Mouse (Mus musculus): ENCODE measurements at regions not wholly inside any gene's neighbourhood (a gene's known extent, or its start where the extent isn't known, plus 50 kb on each side); places are given as distances from the start of the nearest gene placed in this dataset.
A peak's percentile ranks its signal among the peaks of the same experiment; 100 is the strongest.

DNA sequence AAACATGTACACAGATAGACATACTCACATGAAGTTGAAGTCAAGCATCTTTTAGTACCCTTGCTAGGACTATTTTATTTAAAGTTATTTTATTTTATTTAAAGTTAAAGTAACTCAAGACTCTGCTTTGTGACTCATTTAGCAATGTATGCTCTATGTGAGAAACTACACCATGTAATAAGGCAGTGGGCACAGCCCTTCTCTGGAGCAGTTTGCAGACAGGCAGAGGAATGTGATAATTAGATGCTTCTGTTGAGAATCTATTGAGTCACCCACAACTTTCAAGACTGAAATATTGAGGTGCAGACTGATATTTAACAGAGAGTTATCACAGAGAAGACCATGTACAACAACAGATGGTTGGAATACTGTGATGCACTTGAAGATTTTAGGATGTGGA lies 825.2 kb upstream of the Cntn5 start:
- Histone ChIP-seq H3K4me1 (ENCODE audit: control insufficient read depth, insufficient read depth, low read length) (no peaks in the 10 kb centered on the region), H3K4me3 (ENCODE audit: low read depth, low read length) (no peak overlapping the region), H3K4me2 (ENCODE audit: low read length) (no peak overlapping the region), H3K27me3 (ENCODE audit: control insufficient read depth, insufficient read depth, low read depth, low read length) (no peaks in the 10 kb centered on the region), H3K9ac (ENCODE audit: low read depth, low read length) (no peak overlapping the region), H3K36me3 (ENCODE audit: control insufficient read depth, insufficient read depth, low read length) (no peaks in the 10 kb centered on the region), H3K9me3 (replicated peaks; ENCODE audit: control insufficient read depth, low read length, poor library complexity, severe bottlenecking) (no peaks in the 10 kb centered on the region), H3K27ac (ENCODE audit: low read length) (no peak overlapping the region)
- ATAC-seq = no peak

DNA sequence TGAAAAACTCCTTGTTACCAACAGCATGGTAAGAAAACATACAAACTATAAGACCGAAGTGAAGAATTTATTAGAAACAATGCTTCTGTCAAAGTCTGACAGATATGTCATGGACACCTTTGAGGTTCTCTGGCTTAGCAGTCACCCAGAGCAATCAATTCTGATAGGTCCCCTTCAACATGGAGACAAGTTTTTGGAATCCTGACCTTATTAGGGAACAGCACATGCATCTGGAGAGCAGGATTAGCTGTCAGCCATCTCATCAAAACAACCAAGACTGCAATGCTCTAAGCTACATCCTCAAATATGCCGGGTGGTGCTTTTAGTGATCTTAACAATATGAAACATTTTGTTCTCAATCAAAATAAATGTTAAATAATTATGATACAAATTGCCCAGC lies 817.2 kb upstream of the Cntn5 start:
- H3K4me3 ChIP-seq (ENCODE audit: low read depth, low read length) = no peak overlapping the region
- H3K27ac ChIP-seq (ENCODE audit: low read length) = no peak overlapping the region
- no peaks in the 10 kb centered on the region for H3K27me3 ChIP-seq (ENCODE audit: control insufficient read depth, insufficient read depth, low read depth, low read length)
- no peak overlapping the region for H3K9ac ChIP-seq (ENCODE audit: low read depth, low read length)
- peak; percentile 68 for ATAC-seq
- no peak overlapping the region for H3K4me2 ChIP-seq (ENCODE audit: low read length)
- H3K4me1 ChIP-seq (ENCODE audit: control insufficient read depth, insufficient read depth, low read length) = no peaks in the 10 kb centered on the region
- 76% methylated on average over 2 of the region's 2 CpGs for WGBS
- no peaks in the 10 kb centered on the region for H3K9me3 ChIP-seq (replicated peaks; ENCODE audit: control insufficient read depth, low read length, poor library complexity, severe bottlenecking)
- no peaks in the 10 kb centered on the region for H3K36me3 ChIP-seq (ENCODE audit: control insufficient read depth, insufficient read depth, low read length)

DNA sequence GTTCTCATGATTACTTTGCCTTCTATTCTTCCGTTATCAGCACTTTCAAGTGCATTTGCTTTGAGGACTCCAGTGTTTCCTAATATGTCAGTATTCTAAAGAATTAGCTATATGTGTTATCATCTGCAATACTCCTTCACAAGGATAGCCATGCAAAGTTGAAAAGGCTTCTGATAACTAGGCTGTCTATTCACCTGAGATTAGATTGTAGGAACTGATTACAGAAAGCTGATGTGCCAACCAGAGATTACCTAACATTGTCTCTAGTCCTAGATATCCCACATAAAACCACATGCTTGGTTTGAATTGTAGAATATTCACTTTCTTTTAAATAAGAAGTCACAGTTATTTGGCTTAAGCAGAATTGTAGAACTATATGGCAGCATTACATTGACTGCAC lies 800.1 kb upstream of the Cntn5 start:
- Histone ChIP-seq H3K9me3 (replicated peaks; ENCODE audit: control insufficient read depth, low read length, poor library complexity, severe bottlenecking) (no peaks in the 10 kb centered on the region), H3K4me3 (ENCODE audit: low read depth, low read length) (no peak overlapping the region), H3K4me1 (ENCODE audit: control insufficient read depth, insufficient read depth, low read length) (no peaks in the 10 kb centered on the region), H3K27ac (ENCODE audit: low read length) (no peak overlapping the region), H3K36me3 (ENCODE audit: control insufficient read depth, insufficient read depth, low read length) (no peaks in the 10 kb centered on the region), H3K4me2 (ENCODE audit: low read length) (no peak overlapping the region), H3K9ac (ENCODE audit: low read depth, low read length) (no peak overlapping the region), H3K27me3 (ENCODE audit: control insufficient read depth, insufficient read depth, low read depth, low read length) (no peaks in the 10 kb centered on the region)
- WGBS = 84% methylated on average over 1 of the region's 1 CpGs
- ATAC-seq = no peak

DNA sequence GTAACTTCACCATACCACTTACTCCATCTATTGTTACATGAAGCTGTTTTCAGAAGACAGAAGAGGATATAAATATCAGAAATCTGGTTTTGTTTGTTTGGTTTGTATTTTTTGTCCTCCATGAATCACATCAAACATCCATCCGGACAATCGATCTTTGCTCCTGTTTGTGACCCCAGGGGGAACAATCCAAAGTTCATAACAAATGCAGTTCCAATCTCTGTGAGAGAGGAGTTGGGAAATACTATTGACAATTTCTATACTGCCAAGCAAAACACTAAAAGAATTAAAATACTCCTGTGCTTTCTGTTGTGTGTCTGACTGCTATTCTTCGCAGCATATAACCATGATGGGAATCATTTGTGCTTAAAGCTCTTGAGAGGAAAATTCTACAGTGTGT lies 798.6 kb upstream of the Cntn5 start:
- no peak overlapping the region for H3K4me3 ChIP-seq (ENCODE audit: low read depth, low read length)
- H3K36me3 ChIP-seq (ENCODE audit: control insufficient read depth, insufficient read depth, low read length) = no peaks in the 10 kb centered on the region
- ATAC-seq = no peak
- no peaks in the 10 kb centered on the region for H3K27me3 ChIP-seq (ENCODE audit: control insufficient read depth, insufficient read depth, low read depth, low read length)
- H3K27ac ChIP-seq (ENCODE audit: low read length) = no peak overlapping the region
- H3K4me1 ChIP-seq (ENCODE audit: control insufficient read depth, insufficient read depth, low read length) = no peaks in the 10 kb centered on the region
- WGBS = 79% methylated on average over 3 of the region's 3 CpGs
- no peak overlapping the region for H3K9ac ChIP-seq (ENCODE audit: low read depth, low read length)
- H3K9me3 ChIP-seq (replicated peaks; ENCODE audit: control insufficient read depth, low read length, poor library complexity, severe bottlenecking) = no peaks in the 10 kb centered on the region
- H3K4me2 ChIP-seq (ENCODE audit: low read length) = no peak overlapping the region

DNA sequence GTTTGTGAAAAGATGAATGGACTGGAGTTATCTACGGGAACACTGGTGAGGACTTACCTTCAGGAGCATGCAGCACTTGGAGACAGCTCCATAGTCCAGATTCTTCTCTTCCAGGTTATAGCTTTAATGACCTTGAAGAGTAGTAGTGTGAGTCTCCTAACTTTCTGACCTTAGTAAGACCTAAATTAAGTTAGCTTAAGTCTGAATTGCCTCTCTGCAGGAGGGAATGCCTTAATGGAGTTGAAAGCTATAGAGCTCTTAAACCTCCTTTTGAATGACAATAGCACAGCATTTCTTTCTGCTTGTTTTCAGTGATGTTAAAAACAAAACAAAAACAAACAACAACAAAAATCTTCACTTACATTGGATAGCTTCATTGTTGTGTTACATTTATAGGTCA lies 788.9 kb upstream of the Cntn5 start:
- WGBS = 85% methylated on average over 1 of the region's 1 CpGs
- H3K9ac ChIP-seq (ENCODE audit: low read depth, low read length) = no peak overlapping the region
- H3K4me2 ChIP-seq (ENCODE audit: low read length) = no peak overlapping the region
- H3K4me1 ChIP-seq (ENCODE audit: control insufficient read depth, insufficient read depth, low read length) = no peaks in the 10 kb centered on the region
- no peaks in the 10 kb centered on the region for H3K36me3 ChIP-seq (ENCODE audit: control insufficient read depth, insufficient read depth, low read length)
- no peaks in the 10 kb centered on the region for H3K27me3 ChIP-seq (ENCODE audit: control insufficient read depth, insufficient read depth, low read depth, low read length)
- H3K27ac ChIP-seq (ENCODE audit: low read length) = no peak overlapping the region
- H3K9me3 ChIP-seq (replicated peaks; ENCODE audit: control insufficient read depth, low read length, poor library complexity, severe bottlenecking) = no peaks in the 10 kb centered on the region
- no peak overlapping the region for H3K4me3 ChIP-seq (ENCODE audit: low read depth, low read length)
- no peak for ATAC-seq

DNA sequence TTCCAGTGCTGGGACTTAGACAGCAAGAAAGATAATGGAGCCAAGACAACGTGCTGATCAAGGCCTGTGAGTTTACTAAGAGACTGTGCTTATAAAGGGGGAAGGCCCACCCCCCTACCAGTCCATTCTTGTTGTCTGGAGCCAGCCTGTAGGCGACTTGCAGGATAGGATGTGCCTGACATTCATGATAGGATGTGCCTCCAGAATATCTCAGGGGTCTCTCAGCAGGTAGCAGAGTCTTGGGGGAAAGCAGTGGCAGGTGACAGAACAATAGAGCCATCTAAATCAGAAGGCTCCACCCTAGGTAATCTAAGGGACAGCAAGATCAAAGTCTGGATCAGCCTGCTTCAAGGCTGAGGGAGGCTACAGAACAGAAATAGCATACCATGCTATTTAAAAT lies 782.5 kb upstream of the Cntn5 start:
- no peaks in the 10 kb centered on the region for H3K27me3 ChIP-seq (ENCODE audit: control insufficient read depth, insufficient read depth, low read depth, low read length)
- no peak overlapping the region for H3K9ac ChIP-seq (ENCODE audit: low read depth, low read length)
- H3K36me3 ChIP-seq (ENCODE audit: control insufficient read depth, insufficient read depth, low read length) = no peaks in the 10 kb centered on the region
- WGBS = 14% methylated on average over 2 of the region's 2 CpGs
- no peak overlapping the region for H3K4me3 ChIP-seq (ENCODE audit: low read depth, low read length)
- no peak overlapping the region for H3K4me2 ChIP-seq (ENCODE audit: low read length)
- H3K27ac ChIP-seq (ENCODE audit: low read length) = no peak overlapping the region
- H3K4me1 ChIP-seq (ENCODE audit: control insufficient read depth, insufficient read depth, low read length) = no peaks in the 10 kb centered on the region
- H3K9me3 ChIP-seq (replicated peaks; ENCODE audit: control insufficient read depth, low read length, poor library complexity, severe bottlenecking) = no peaks in the 10 kb centered on the region
- ATAC-seq = no peak

DNA sequence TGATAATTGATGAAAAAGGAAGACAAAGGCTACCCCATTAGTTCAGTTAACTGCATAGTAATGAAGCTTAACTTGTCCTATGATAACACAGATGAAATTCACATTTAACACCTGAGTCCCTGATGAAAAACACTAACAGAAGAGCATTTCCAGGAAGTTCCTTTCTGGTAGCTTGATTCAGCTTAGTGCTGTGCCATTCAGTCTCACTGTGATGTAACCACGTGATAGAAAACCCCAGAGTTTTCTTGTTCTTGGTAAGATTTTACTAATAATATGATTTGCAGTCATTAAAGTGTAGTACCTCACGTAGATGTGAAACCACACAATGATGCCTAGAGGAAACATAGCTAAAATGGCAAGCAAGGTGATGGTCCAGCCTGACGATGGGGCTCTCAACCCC lies 767.4 kb upstream of the Cntn5 start:
- Histone ChIP-seq H3K27ac (ENCODE audit: low read length) (no peak overlapping the region), H3K4me2 (ENCODE audit: low read length) (no peak overlapping the region), H3K27me3 (ENCODE audit: control insufficient read depth, insufficient read depth, low read depth, low read length) (no peaks in the 10 kb centered on the region), H3K36me3 (ENCODE audit: control insufficient read depth, insufficient read depth, low read length) (no peaks in the 10 kb centered on the region), H3K9ac (ENCODE audit: low read depth, low read length) (no peak overlapping the region), H3K4me1 (ENCODE audit: control insufficient read depth, insufficient read depth, low read length) (no peaks in the 10 kb centered on the region), H3K9me3 (replicated peaks; ENCODE audit: control insufficient read depth, low read length, poor library complexity, severe bottlenecking) (no peaks in the 10 kb centered on the region), H3K4me3 (ENCODE audit: low read depth, low read length) (no peak overlapping the region)
- no peak for ATAC-seq
- 81% methylated on average over 3 of the region's 3 CpGs for WGBS

DNA sequence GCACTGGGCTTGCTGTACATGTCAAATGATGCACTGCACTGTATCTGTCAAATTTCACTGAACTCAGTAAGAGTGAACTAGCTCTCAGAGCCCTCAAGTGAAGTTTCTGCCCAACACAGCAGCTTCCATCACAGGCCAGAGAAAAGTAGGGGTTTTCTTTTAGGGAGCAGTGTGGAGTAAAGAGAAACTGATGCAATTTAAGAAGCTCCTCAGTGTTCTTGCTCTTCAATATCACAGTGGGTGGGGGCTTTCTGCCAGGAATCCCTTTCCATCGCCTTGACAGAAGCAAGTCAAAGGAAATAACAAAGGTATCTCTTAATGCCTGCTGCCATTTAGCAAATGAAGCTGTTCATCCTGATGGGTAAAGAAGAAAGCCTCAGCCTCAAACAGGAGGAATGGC lies 766.7 kb upstream of the Cntn5 start:
- Histone ChIP-seq H3K4me2 (ENCODE audit: low read length) (no peak overlapping the region), H3K9ac (ENCODE audit: low read depth, low read length) (no peak overlapping the region), H3K4me1 (ENCODE audit: control insufficient read depth, insufficient read depth, low read length) (no peaks in the 10 kb centered on the region), H3K4me3 (ENCODE audit: low read depth, low read length) (no peak overlapping the region), H3K27ac (ENCODE audit: low read length) (no peak overlapping the region), H3K27me3 (ENCODE audit: control insufficient read depth, insufficient read depth, low read depth, low read length) (no peaks in the 10 kb centered on the region), H3K9me3 (replicated peaks; ENCODE audit: control insufficient read depth, low read length, poor library complexity, severe bottlenecking) (no peaks in the 10 kb centered on the region), H3K36me3 (ENCODE audit: control insufficient read depth, insufficient read depth, low read length) (no peaks in the 10 kb centered on the region)
- WGBS = 10% methylated on average over 1 of the region's 1 CpGs
- 0 out of 2 replicates have a peak, but pooled peaks have one; percentile 28 for ATAC-seq

DNA sequence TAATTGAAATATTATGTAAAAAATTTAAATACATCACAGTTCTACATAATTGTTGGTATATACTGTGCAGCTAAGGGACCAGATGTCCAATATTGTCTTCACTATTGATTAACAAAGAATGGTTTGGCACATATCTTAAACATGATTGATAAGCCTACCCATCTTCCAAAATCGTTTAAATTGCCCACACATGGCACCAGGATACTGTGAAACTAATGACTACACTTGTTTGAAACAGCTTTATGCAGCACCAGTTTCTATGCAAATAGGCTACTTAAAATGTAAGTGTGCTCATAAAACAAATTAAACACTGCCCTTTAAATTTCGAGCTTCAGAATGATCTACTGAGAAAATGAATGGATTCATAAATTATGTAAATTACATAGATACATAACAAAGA lies 724.9 kb upstream of the Cntn5 start:
- no peaks in the 10 kb centered on the region for H3K9me3 ChIP-seq (replicated peaks; ENCODE audit: control insufficient read depth, low read length, poor library complexity, severe bottlenecking)
- no peaks in the 10 kb centered on the region for H3K36me3 ChIP-seq (ENCODE audit: control insufficient read depth, insufficient read depth, low read length)
- no peak overlapping the region for H3K4me3 ChIP-seq (ENCODE audit: low read depth, low read length)
- H3K4me2 ChIP-seq (ENCODE audit: low read length) = no peak overlapping the region
- no peak overlapping the region for H3K27ac ChIP-seq (ENCODE audit: low read length)
- no peaks in the 10 kb centered on the region for H3K4me1 ChIP-seq (ENCODE audit: control insufficient read depth, insufficient read depth, low read length)
- 62% methylated on average over 2 of the region's 2 CpGs for WGBS
- H3K27me3 ChIP-seq (ENCODE audit: control insufficient read depth, insufficient read depth, low read depth, low read length) = no peaks in the 10 kb centered on the region
- ATAC-seq = no peak
- H3K9ac ChIP-seq (ENCODE audit: low read depth, low read length) = no peak overlapping the region

DNA sequence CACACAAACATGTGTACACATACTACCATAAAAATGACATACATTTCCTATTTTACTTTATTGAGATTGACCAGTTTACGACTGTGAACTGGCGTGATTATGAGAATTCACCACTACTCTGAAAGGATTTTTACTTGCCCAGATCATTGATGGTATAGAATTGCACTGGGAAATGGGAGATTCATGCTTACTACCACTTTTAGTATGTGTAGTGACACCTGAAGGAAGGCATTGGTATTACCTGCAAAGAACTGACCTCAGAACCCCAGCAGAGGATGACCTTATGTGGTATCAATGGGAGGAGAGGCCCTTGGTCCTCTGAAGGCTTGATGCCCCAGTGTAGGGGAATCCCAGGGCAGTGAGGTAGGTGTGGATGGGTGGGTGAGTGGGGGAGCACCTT lies 699.8 kb upstream of the Cntn5 start:
- Histone ChIP-seq H3K9me3 (replicated peaks; ENCODE audit: control insufficient read depth, low read length, poor library complexity, severe bottlenecking) (no peaks in the 10 kb centered on the region), H3K4me2 (ENCODE audit: low read length) (no peak overlapping the region), H3K36me3 (ENCODE audit: control insufficient read depth, insufficient read depth, low read length) (no peaks in the 10 kb centered on the region), H3K9ac (ENCODE audit: low read depth, low read length) (no peak overlapping the region), H3K4me1 (ENCODE audit: control insufficient read depth, insufficient read depth, low read length) (no peaks in the 10 kb centered on the region), H3K4me3 (ENCODE audit: low read depth, low read length) (no peak overlapping the region), H3K27ac (ENCODE audit: low read length) (no peak overlapping the region), H3K27me3 (ENCODE audit: control insufficient read depth, insufficient read depth, low read depth, low read length) (no peaks in the 10 kb centered on the region)
- 98% methylated on average over 2 of the region's 2 CpGs for WGBS
- no peak for ATAC-seq

Measured in midbrain, embryonic 16.5 days (tissue).